Mouse (Mus musculus) myocyte (in vitro differentiated cells): ENCODE measurements around the gene Gm9964.

Experiments
- MAX ChIP-seq: IDR thresholded peaks from one replicate; pipeline ENCODE4 v1.6.1; 2011; ENCODE audit warnings: low read depth, mild to moderate bottlenecking, control low read depth
- MYOG ChIP-seq, 3 experiments: IDR thresholded peaks; one replicate each; pipeline ENCODE4 v1.6.1; 2011; ENCODE audit warnings: control low read depth in 2 of 3, low read depth in 2 of 3, mild to moderate bottlenecking in 2 of 3; ENCODE audit not compliant: insufficient read length in 2 of 3, control insufficient read depth in 1 of 3, insufficient read depth in 1 of 3
- POLR2A ChIP-seq: IDR thresholded peaks from one replicate; pipeline ENCODE4 v1.6.1; 2011; ENCODE audit warnings: low read depth, mild to moderate bottlenecking, control low read depth, moderate library complexity; ENCODE audit not compliant: insufficient read length
- REST ChIP-seq: IDR thresholded peaks from one replicate; pipeline ENCODE4 v1.6.1; 2011; ENCODE audit warnings: mild to moderate bottlenecking, control low read depth, moderate library complexity; ENCODE audit not compliant: insufficient read depth, insufficient read length

DNA sequence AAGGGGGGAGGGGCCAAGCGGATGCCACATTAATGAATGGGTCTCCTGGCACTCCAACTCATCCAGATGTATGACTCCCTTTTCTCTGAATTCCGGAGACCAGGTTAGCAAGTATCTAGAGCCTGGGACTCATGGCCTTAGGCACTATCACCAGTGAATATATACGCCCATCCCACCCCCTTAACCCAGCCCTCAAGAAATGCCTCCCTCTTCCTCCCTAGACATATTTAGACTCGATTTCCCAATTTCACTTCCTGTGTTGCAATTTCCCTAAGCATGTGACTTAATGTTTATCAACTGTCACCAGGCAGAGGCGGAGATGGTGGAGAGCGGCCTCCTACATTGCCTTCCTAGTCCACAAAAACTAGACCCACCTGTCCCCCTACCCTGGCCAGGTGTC, 9.3 kb downstream of the Gm9964 start:
- TF ChIP-seq MAX (no peak), POLR2A (no peak), MYOG (IDR thresholded peaks at IDR 0.05; ENCODE audit: control insufficient read depth in 1 of 3, insufficient read depth in 1 of 3, insufficient read length in 2 of 3, low read depth in 2 of 3) (no peak), REST (no peak)
